Mouse (Mus musculus): ENCODE results near the gene Prph. TPM values are rescaled to one million over a fixed set of nuclear protein-coding genes. Genes with fewer than 3 reads are reported as not detected.

Gene Prph
- polyA plus RNA-seq, 1 experiment from 2014 or later: 3.2 TPM

- peaks cover 66% of the 10 kb centered on the region for H3K27me3 ChIP-seq (ENCODE audit: control insufficient read depth, insufficient read depth, low read length)
- no peak for ATAC-seq (ENCODE audit: insufficient number of reproducible peaks, insufficient read depth, low FRiP score, low read depth)
- 81% methylated on average over 4 of the region's 4 CpGs for WGBS
- peaks cover 25% of the 10 kb centered on the region for H3K36me3 ChIP-seq (ENCODE audit: control insufficient read depth, insufficient read depth, low read length)
- peaks cover 3 to 4% of the 10 kb centered on the region in 2 experiments; a peak in 2 of 4 replicates for H3K4me1 ChIP-seq (ENCODE audit: control insufficient read depth in 2 of 2, insufficient read depth in 2 of 2, low read length in 2 of 2)
- H3K4me2 ChIP-seq (ENCODE audit: low read length): no peak overlapping the region
- H3K9me3 ChIP-seq (ENCODE audit: control insufficient read depth, low read length): no peaks in the 10 kb centered on the region
- no peak overlapping the region for H3K9ac ChIP-seq (ENCODE audit: low read length)
- H3K4me3 ChIP-seq (ENCODE audit: control insufficient read depth in 1 of 2, insufficient read depth in 1 of 2, low read depth in 1 of 2, low read length in 2 of 2): no peak overlapping the region
- H3K27ac ChIP-seq (replicated peaks in 1 of 2; ENCODE audit: control insufficient read depth in 1 of 2, insufficient read depth in 1 of 2, low read depth in 2 of 2, low read length in 2 of 2): no peak overlapping the region
Observed at GRCm38 (mm10) chr15:99085997-99086396, 31.0 kb downstream of the Prph start.

DNA sequence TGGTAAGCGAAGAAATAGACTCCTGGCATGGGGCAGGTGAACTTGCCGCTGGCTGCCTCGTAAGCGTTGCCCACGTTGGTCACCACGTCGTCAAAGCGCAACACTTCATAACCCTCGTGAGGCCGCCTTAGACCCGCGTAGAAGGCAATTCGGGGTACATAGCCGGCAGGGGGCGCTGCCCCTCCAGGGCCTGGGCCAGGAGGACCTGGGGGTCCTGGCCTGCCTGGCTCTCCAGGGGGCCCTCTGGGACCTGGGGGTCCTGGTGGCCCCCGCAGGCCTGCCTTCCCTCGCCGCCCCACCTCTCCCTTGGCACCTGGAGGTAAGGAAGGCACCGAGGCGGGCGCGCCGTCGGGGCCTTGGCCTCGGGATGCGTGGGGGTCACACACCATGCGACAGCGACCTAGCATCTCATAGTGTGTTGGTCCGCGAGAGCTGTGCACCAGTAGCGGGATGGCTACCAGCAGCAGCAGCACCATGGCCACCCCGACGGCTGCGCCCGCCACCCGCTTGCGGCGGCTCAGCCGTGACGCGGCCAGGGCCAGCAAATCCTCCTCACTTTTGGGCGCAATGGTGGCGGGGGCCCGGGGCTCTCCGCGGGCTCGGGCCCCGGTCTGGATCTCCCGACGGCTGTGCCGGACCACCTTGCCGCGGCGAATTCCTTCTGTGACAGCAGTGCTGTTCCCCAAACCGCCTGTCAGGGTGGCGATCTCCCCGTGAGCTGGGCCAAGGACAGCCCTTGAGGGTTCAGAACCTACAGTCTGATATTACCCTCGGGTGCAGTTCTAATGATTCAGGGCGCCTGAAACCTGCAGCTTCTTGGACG, 32.5 kb downstream of the Prph start, which contains the start of gene C1ql4:
Gene C1ql4, minus strand, starts transcription at position 565 of the 823 bp plus-strand sequence.
- WGBS: 5% methylated on average over 53 of the region's 60 CpGs
- Histone ChIP-seq H3K27ac (replicated peaks in 1 of 2; ENCODE audit: control insufficient read depth in 1 of 2, insufficient read depth in 1 of 2, low read depth in 2 of 2, low read length in 2 of 2) (no peak within 1 kb of the TSS), H3K4me2 (ENCODE audit: low read length) (peak within 1 kb of the TSS; percentile 63), H3K9me3 (ENCODE audit: control insufficient read depth, low read length) (no peaks in the 10 kb centered on the region), H3K4me3 (ENCODE audit: control insufficient read depth in 1 of 2, insufficient read depth in 1 of 2, low read depth in 1 of 2, low read length in 2 of 2) (peak within 1 kb of the TSS; percentile 29 to 35), H3K36me3 (ENCODE audit: control insufficient read depth, insufficient read depth, low read length) (peaks cover 11% of the 10 kb centered on the region), H3K27me3 (ENCODE audit: control insufficient read depth, insufficient read depth, low read length) (peaks cover 81% of the 10 kb centered on the region), H3K4me1 (ENCODE audit: control insufficient read depth in 2 of 2, insufficient read depth in 2 of 2, low read length in 2 of 2) (peaks cover 3 to 4% of the 10 kb centered on the region in 2 experiments; a peak in 2 of 4 replicates), H3K9ac (ENCODE audit: low read length) (no peak within 1 kb of the TSS)
- no peak for ATAC-seq (ENCODE audit: insufficient number of reproducible peaks, insufficient read depth, low FRiP score, low read depth)

DNA sequence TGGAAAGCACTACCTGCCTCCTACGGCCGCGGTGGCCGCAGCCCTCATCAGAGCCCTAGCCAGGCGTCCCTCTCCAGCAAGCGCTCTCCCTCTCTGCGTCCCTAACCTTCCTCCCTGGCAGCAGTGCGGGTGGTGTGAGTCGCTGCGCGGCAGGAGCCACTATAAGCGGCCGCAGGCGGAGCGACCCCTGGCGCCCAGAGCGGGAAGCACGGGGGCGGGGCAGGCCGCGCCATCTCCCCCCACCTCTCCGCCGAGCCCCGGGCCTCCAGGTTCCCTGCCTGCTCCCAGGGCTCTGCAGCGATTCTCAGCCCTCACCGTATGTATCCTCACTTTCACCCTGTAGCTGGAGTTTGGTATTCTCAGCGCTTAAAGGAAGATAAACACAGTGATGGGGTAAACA, 33.3 kb downstream of the Prph start:
- Histone ChIP-seq H3K4me2 (ENCODE audit: low read length) (peak overlapping the region; percentile 63), H3K9me3 (ENCODE audit: control insufficient read depth, low read length) (no peaks in the 10 kb centered on the region), H3K27ac (replicated peaks in 1 of 2; ENCODE audit: control insufficient read depth in 1 of 2, insufficient read depth in 1 of 2, low read depth in 2 of 2, low read length in 2 of 2) (no peak overlapping the region), H3K27me3 (ENCODE audit: control insufficient read depth, insufficient read depth, low read length) (peaks cover 89% of the 10 kb centered on the region), H3K36me3 (ENCODE audit: control insufficient read depth, insufficient read depth, low read length) (0 out of 2 replicates have a peak, but pooled peaks cover 2% of the 10 kb centered on the region), H3K9ac (ENCODE audit: low read length) (no peak overlapping the region), H3K4me1 (ENCODE audit: control insufficient read depth in 2 of 2, insufficient read depth in 2 of 2, low read length in 2 of 2) (peaks cover 3 to 4% of the 10 kb centered on the region in 2 experiments; a peak in 2 of 4 replicates), H3K4me3 (ENCODE audit: control insufficient read depth in 1 of 2, insufficient read depth in 1 of 2, low read depth in 1 of 2, low read length in 2 of 2) (peak overlapping the region; percentile 29 to 35)
- WGBS: under 1% methylated on average over 27 of the region's 27 CpGs
- ATAC-seq (ENCODE audit: insufficient number of reproducible peaks, insufficient read depth, low FRiP score, low read depth): peak; percentile 60

DNA sequence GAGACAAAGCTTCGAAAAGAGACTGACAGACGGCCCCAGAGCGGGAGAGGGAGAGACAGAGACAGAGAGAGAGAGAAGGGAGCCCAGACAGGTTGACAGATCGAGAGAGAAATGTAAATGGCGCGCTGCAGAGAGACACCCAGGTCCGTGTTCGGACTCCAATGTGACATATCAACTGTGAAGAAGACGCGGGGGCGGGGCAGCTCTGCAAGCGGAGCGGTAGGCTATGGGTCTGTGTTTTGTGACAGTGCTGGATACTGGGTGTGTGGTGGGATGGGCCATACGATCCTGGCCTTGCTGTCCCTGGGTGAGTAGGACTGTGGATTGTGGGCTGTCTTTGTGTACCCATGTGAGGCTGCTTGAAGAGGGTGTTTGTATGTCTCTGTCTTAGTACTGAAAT, 34.1 kb downstream of the Prph start:
- ATAC-seq (ENCODE audit: insufficient number of reproducible peaks, insufficient read depth, low FRiP score, low read depth): no peak
- Histone ChIP-seq H3K4me1 (ENCODE audit: control insufficient read depth in 2 of 2, insufficient read depth in 2 of 2, low read length in 2 of 2) (peaks cover 6 to 8% of the 10 kb centered on the region in 2 experiments; a peak in 2 of 4 replicates), H3K36me3 (ENCODE audit: control insufficient read depth, insufficient read depth, low read length) (no peaks in the 10 kb centered on the region), H3K27ac (replicated peaks in 1 of 2; ENCODE audit: control insufficient read depth in 1 of 2, insufficient read depth in 1 of 2, low read depth in 2 of 2, low read length in 2 of 2) (no peak overlapping the region), H3K4me3 (ENCODE audit: control insufficient read depth in 1 of 2, insufficient read depth in 1 of 2, low read depth in 1 of 2, low read length in 2 of 2) (peak overlapping the region in 1 of 2 experiments; percentile 29; a peak in 2 of 4 replicates), H3K27me3 (ENCODE audit: control insufficient read depth, insufficient read depth, low read length) (peaks cover 96% of the 10 kb centered on the region), H3K9ac (ENCODE audit: low read length) (no peak overlapping the region), H3K4me2 (ENCODE audit: low read length) (peak overlapping the region; percentile 63), H3K9me3 (ENCODE audit: control insufficient read depth, low read length) (no peaks in the 10 kb centered on the region)
- 9% methylated on average over 14 of the region's 14 CpGs for WGBS

- no peaks in the 10 kb centered on the region for H3K9me3 ChIP-seq (ENCODE audit: control insufficient read depth, low read length)
- H3K4me3 ChIP-seq (ENCODE audit: control insufficient read depth in 1 of 2, insufficient read depth in 1 of 2, low read depth in 1 of 2, low read length in 2 of 2): peak within 1 kb of the TSS; percentile 40 to 48
- H3K36me3 ChIP-seq (ENCODE audit: control insufficient read depth, insufficient read depth, low read length): no peaks in the 10 kb centered on the region
- peak within 1 kb of the TSS; percentile 62 for H3K9ac ChIP-seq (ENCODE audit: low read length)
- WGBS: 43% methylated on average over 8 of the region's 8 CpGs
- H3K4me1 ChIP-seq (ENCODE audit: control insufficient read depth in 2 of 2, insufficient read depth in 2 of 2, low read length in 2 of 2): peaks cover 10 to 32% of the 10 kb centered on the region in 2 experiments; a peak in 3 of 4 replicates
- ATAC-seq (ENCODE audit: insufficient number of reproducible peaks, insufficient read depth, low FRiP score, low read depth): no peak
- H3K27ac ChIP-seq (replicated peaks in 1 of 2; ENCODE audit: control insufficient read depth in 1 of 2, insufficient read depth in 1 of 2, low read depth in 2 of 2, low read length in 2 of 2): no peak within 1 kb of the TSS
- peak within 1 kb of the TSS; percentile 91 for H3K4me2 ChIP-seq (ENCODE audit: low read length)
- peaks cover 96% of the 10 kb centered on the region for H3K27me3 ChIP-seq (ENCODE audit: control insufficient read depth, insufficient read depth, low read length)
Observed at GRCm38 (mm10) chr15:99092870-99093269, 37.9 kb downstream of the Prph start, which contains the start of gene Dnajc22. TSS of gene Dnajc22 (plus strand) at chr15:99093170.

DNA sequence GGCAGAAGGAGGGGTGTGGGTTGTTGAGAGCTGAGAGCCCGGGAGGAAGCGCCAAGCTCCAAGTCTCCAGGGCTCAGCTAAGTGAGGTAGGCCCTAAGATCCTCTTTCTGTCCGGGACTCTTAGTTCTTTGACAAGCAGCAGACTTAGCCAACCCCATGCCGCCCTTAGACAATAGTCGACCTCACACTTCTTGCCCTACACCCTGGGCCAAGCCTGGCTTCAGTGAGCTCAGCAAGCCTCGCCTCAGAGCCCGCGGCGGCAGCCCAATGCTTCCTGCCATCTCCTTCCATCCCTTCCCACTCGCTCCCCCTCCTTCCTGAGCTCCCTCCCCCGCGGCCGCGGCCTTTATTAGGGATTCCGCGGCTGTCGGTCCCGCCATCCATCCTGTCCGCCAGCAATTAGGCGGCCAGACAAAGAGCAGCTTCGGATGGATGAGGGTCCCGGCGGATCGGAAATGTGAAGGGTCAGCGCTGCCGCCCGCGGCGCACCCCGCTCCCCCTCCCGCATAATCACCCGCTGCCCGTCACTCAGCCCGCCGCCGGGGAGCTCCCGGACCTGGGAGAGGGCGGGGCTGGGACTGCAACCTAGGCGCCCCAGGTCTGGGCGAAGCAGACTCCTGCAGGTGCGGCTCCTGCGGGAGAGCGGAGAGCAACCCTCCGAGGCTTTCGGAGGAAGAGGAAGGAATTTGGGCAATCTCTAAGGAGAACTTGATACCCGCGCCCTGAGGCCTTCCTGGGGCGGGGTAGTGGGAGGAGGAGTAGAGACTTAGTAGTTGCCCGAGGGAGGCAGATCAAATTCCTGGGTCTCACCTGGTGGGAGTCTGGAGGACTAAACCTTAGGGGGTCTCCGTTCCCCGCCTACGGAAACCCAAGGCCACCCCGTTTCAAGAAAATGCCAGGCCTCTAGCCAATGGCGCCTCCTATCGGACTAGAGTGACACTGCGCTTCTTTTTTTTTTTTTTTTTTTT, 38.6 kb downstream of the Prph start:
- no peak overlapping the region for H3K27ac ChIP-seq (replicated peaks in 1 of 2; ENCODE audit: control insufficient read depth in 1 of 2, insufficient read depth in 1 of 2, low read depth in 2 of 2, low read length in 2 of 2)
- peaks cover 11 to 35% of the 10 kb centered on the region in 2 experiments for H3K4me1 ChIP-seq (ENCODE audit: control insufficient read depth in 2 of 2, insufficient read depth in 2 of 2, low read length in 2 of 2)

GRCm38 (mm10) chr15:99094631-99095270, 39.8 kb downstream of the Prph start:
- ATAC-seq (ENCODE audit: insufficient number of reproducible peaks, insufficient read depth, low FRiP score, low read depth): no peak
- no peak overlapping the region; a peak in 1 of 4 replicates for H3K4me3 ChIP-seq (ENCODE audit: control insufficient read depth in 1 of 2, insufficient read depth in 1 of 2, low read depth in 1 of 2, low read length in 2 of 2)
- H3K9ac ChIP-seq (ENCODE audit: low read length): no peak overlapping the region
- no peak overlapping the region for H3K27ac ChIP-seq (replicated peaks in 1 of 2; ENCODE audit: control insufficient read depth in 1 of 2, insufficient read depth in 1 of 2, low read depth in 2 of 2, low read length in 2 of 2)
- H3K9me3 ChIP-seq (ENCODE audit: control insufficient read depth, low read length): no peaks in the 10 kb centered on the region
- no peaks in the 10 kb centered on the region for H3K36me3 ChIP-seq (ENCODE audit: control insufficient read depth, insufficient read depth, low read length)
- H3K4me1 ChIP-seq (ENCODE audit: control insufficient read depth in 2 of 2, insufficient read depth in 2 of 2, low read length in 2 of 2): peaks cover 13 to 37% of the 10 kb centered on the region in 2 experiments
- WGBS: 4% methylated on average over 27 of the region's 27 CpGs
- H3K4me2 ChIP-seq (ENCODE audit: low read length): peak overlapping the region; percentile 35
- peaks cover 89% of the 10 kb centered on the region for H3K27me3 ChIP-seq (ENCODE audit: control insufficient read depth, insufficient read depth, low read length)

More for the DNA sequence above, 38.6 kb downstream of the Prph start:
- Histone ChIP-seq H3K36me3 (ENCODE audit: control insufficient read depth, insufficient read depth, low read length) (no peaks in the 10 kb centered on the region), H3K4me3 (ENCODE audit: control insufficient read depth in 1 of 2, insufficient read depth in 1 of 2, low read depth in 1 of 2, low read length in 2 of 2) (peak overlapping the region; percentile 40 to 48), H3K9me3 (ENCODE audit: control insufficient read depth, low read length) (no peaks in the 10 kb centered on the region), H3K9ac (ENCODE audit: low read length) (peak overlapping the region; percentile 62), H3K4me2 (ENCODE audit: low read length) (peak overlapping the region; percentile 91), H3K27me3 (ENCODE audit: control insufficient read depth, insufficient read depth, low read length) (peaks cover 96% of the 10 kb centered on the region)
- ATAC-seq (ENCODE audit: insufficient number of reproducible peaks, insufficient read depth, low FRiP score, low read depth): 0 out of 2 replicates have a peak, but pooled peaks have one; percentile 18
- WGBS: 2% methylated on average over 56 of the region's 56 CpGs

Measured in heart, embryonic 14.5 days (tissue).